Mouse (Mus musculus) limb, embryonic 13.5 days (tissue): Measurements from ENCODE around the gene Suclg2. TPM values are rescaled to one million over a fixed set of nuclear protein-coding genes. Genes with fewer than 3 reads are reported as not detected.

Experiments used
- ATAC-seq: fragments of 200-750 bp; cut with Nextera tagmentation; 2 replicates; pipeline ENCODE4 v1.8.0; 2017; ENCODE audit warnings: low read depth, moderate number of reproducible peaks, moderate TSS enrichment; ENCODE audit not compliant: low FRiP score
- H3K27ac ChIP-seq: fragments of 300-500 bp; sonication (generic); 2 replicates; pipeline ENCODE4 v1.5.1; 2015; ENCODE audit warnings: inconsistent platforms, mild to moderate bottlenecking, moderate library complexity
- H3K27me3 ChIP-seq: fragments of 300-500 bp; sonication (generic); 2 replicates; pipeline ENCODE4 v1.6.1; 2015; ENCODE audit warnings: mild to moderate bottlenecking, inconsistent platforms
- H3K36me3 ChIP-seq: fragments of 300-500 bp; sonication (generic); 2 replicates; pipeline ENCODE4 v1.6.1; 2015; ENCODE audit warnings: inconsistent platforms, mild to moderate bottlenecking, moderate library complexity
- H3K4me1 ChIP-seq: fragments of 300-500 bp; sonication (generic); 2 replicates; pipeline ENCODE4 v1.6.1; 2015; ENCODE audit warnings: inconsistent platforms
- H3K4me2 ChIP-seq: fragments of 300-500 bp; sonication (generic); replicated peaks from 2 replicates; pipeline ENCODE4 v1.6.1; 2015; ENCODE audit warnings: inconsistent platforms, mild to moderate bottlenecking, moderate library complexity
- H3K4me3 ChIP-seq: fragments of 300-500 bp; sonication (generic); 2 replicates; pipeline ENCODE4 v1.5.1; 2015; ENCODE audit warnings: moderate library complexity, mild to moderate bottlenecking, inconsistent platforms
- H3K9ac ChIP-seq: fragments of 300-500 bp; sonication (generic); 2 replicates; pipeline ENCODE4 v1.6.1; 2015; ENCODE audit warnings: mild to moderate bottlenecking, inconsistent platforms
- H3K9me3 ChIP-seq: fragments of 300-500 bp; sonication (generic); 2 replicates; pipeline ENCODE4 v1.6.1; 2016; ENCODE audit warnings: inconsistent platforms
- WGBS: fragments of 180-500 bp; shearing (Covaris S2); methylation state at CpG from one replicate; pipeline ENCODE4 v1.1.7; 2015; 5-methylcytosine and 5-hydroxymethylcytosine counted together
- polyA plus RNA-seq: library from polyadenylated mRNA; unstranded; fragments of >200 nt; fragmentation: Nextera tagmentation; extraction: Ambion mirVana; gene quantifications from 2 replicates; pipeline ENCODE4 v1.2.1, GENCODE M21; 2015

Gene Suclg2
- polyA plus RNA-seq, 1 experiment from 2014 or later, result 48.9 TPM

GRCm38 (mm10) chr6:95652774-95653173 lies 65.8 kb downstream of the Suclg2 start:
- Histone ChIP-seq H3K27ac (no peak overlapping the region), H3K4me3 (no peak overlapping the region), H3K27me3 (no peaks in the 10 kb centered on the region), H3K4me1 (peaks cover 13% of the 10 kb centered on the region), H3K36me3 (peaks cover 14% of the 10 kb centered on the region; the same call in 1 of the 2 replicates), H3K9me3 (no peaks in the 10 kb centered on the region), H3K9ac (no peak overlapping the region), H3K4me2 (no peak overlapping the region)
- WGBS, result 90% methylated on average over 6 of the region's 6 CpGs
- ATAC-seq, result no peak

- Histone ChIP-seq H3K27ac (no peak overlapping the region), H3K4me3 (no peak overlapping the region), H3K4me2 (no peak overlapping the region), H3K4me1 (peaks cover 13% of the 10 kb centered on the region), H3K36me3 (peaks cover 11% of the 10 kb centered on the region; the same call in 1 of the 2 replicates), H3K9ac (no peak overlapping the region; the same call in 1 of the 2 replicates), H3K9me3 (no peaks in the 10 kb centered on the region), H3K27me3 (no peaks in the 10 kb centered on the region)
- no peak for ATAC-seq
- 40% methylated on average over 6 of the region's 6 CpGs for WGBS
Observed at GRCm38 (mm10) chr6:95651391-95651876, 67.2 kb downstream of the Suclg2 start.

GRCm38 (mm10) chr6:95650082-95650722 lies 68.4 kb downstream of the Suclg2 start:
- 38% methylated on average over 13 of the region's 13 CpGs for WGBS
- no peaks in the 10 kb centered on the region for H3K27me3 ChIP-seq
- H3K4me3 ChIP-seq, result no peak overlapping the region
- H3K36me3 ChIP-seq, result peaks cover 11% of the 10 kb centered on the region; the same call in 1 of the 2 replicates
- H3K9me3 ChIP-seq, result no peaks in the 10 kb centered on the region
- peaks cover 13% of the 10 kb centered on the region for H3K4me1 ChIP-seq
- no peak overlapping the region for H3K27ac ChIP-seq
- no peak overlapping the region for H3K9ac ChIP-seq
- H3K4me2 ChIP-seq, result no peak overlapping the region
- no peak; the same call in 1 of the 2 replicates for ATAC-seq

- Histone ChIP-seq H3K4me2 (no peak overlapping the region), H3K36me3 (peaks cover 5% of the 10 kb centered on the region; the same call in 1 of the 2 replicates), H3K4me3 (no peak overlapping the region), H3K27ac (no peak overlapping the region), H3K27me3 (no peaks in the 10 kb centered on the region), H3K9ac (no peak overlapping the region), H3K4me1 (peaks cover 13% of the 10 kb centered on the region), H3K9me3 (no peaks in the 10 kb centered on the region)
- ATAC-seq, result no peak; the same call in 1 of the 2 replicates
- WGBS, result 84% methylated on average over 10 of the region's 10 CpGs
Observed at GRCm38 (mm10) chr6:95649123-95649663, 69.4 kb downstream of the Suclg2 start.

GRCm38 (mm10) chr6:95637416-95637815 lies 81.2 kb downstream of the Suclg2 start:
- Histone ChIP-seq H3K27ac (no peak overlapping the region), H3K4me2 (no peak overlapping the region), H3K4me1 (peaks cover 16% of the 10 kb centered on the region), H3K9me3 (no peaks in the 10 kb centered on the region), H3K9ac (no peak overlapping the region), H3K36me3 (no peaks in the 10 kb centered on the region), H3K4me3 (no peak overlapping the region), H3K27me3 (no peaks in the 10 kb centered on the region)
- ATAC-seq, result no peak
- WGBS, result 84% methylated on average over 2 of the region's 2 CpGs

- Histone ChIP-seq H3K27me3 (no peaks in the 10 kb centered on the region), H3K4me1 (peaks cover 16% of the 10 kb centered on the region), H3K27ac (no peak overlapping the region), H3K4me3 (no peak overlapping the region), H3K36me3 (no peaks in the 10 kb centered on the region), H3K9ac (no peak overlapping the region), H3K9me3 (no peaks in the 10 kb centered on the region), H3K4me2 (no peak overlapping the region)
- no peak for ATAC-seq
- WGBS, result 32% methylated on average over 2 of the region's 2 CpGs
Observed at GRCm38 (mm10) chr6:95635411-95635810, 83.2 kb downstream of the Suclg2 start.

- Histone ChIP-seq H3K9me3 (no peaks in the 10 kb centered on the region), H3K9ac (no peak overlapping the region), H3K4me1 (no peaks in the 10 kb centered on the region), H3K36me3 (no peaks in the 10 kb centered on the region), H3K27ac (no peak overlapping the region), H3K4me3 (no peak overlapping the region), H3K4me2 (no peak overlapping the region), H3K27me3 (no peaks in the 10 kb centered on the region)
- 90% methylated on average over 7 of the region's 7 CpGs for WGBS
- no peak for ATAC-seq
Observed at GRCm38 (mm10) chr6:95629071-95629470, 89.5 kb downstream of the Suclg2 start.

- H3K9me3 ChIP-seq, result no peaks in the 10 kb centered on the region
Observed at GRCm38 (mm10) chr6:95621821-95622220, 96.8 kb downstream of the Suclg2 start.

GRCm38 (mm10) chr6:95620804-95621203 lies 97.8 kb downstream of the Suclg2 start:
- Histone ChIP-seq H3K4me2 (no peak overlapping the region), H3K27ac (no peak overlapping the region), H3K36me3 (no peaks in the 10 kb centered on the region), H3K9ac (no peak overlapping the region), H3K27me3 (no peaks in the 10 kb centered on the region), H3K9me3 (no peaks in the 10 kb centered on the region), H3K4me3 (no peak overlapping the region), H3K4me1 (0 out of 2 replicates have a peak, but pooled peaks cover 5% of the 10 kb centered on the region)
- ATAC-seq, result no peak
- WGBS, result 88% methylated on average over 4 of the region's 4 CpGs

More at GRCm38 (mm10) chr6:95621821-95622220, 96.8 kb downstream of the Suclg2 start:
- H3K4me1 ChIP-seq, result 0 out of 2 replicates have a peak, but pooled peaks cover 4% of the 10 kb centered on the region
- no peak overlapping the region for H3K9ac ChIP-seq
- no peak overlapping the region for H3K4me2 ChIP-seq
- no peak for ATAC-seq
- WGBS, result 83% methylated on average over 2 of the region's 2 CpGs
- H3K36me3 ChIP-seq, result no peaks in the 10 kb centered on the region
- no peak overlapping the region for H3K4me3 ChIP-seq
- no peaks in the 10 kb centered on the region for H3K27me3 ChIP-seq
- no peak overlapping the region for H3K27ac ChIP-seq

GRCm38 (mm10) chr6:95619817-95620216 lies 98.8 kb downstream of the Suclg2 start:
- no peaks in the 10 kb centered on the region for H3K27me3 ChIP-seq
- H3K36me3 ChIP-seq, result no peaks in the 10 kb centered on the region
- H3K9me3 ChIP-seq, result no peaks in the 10 kb centered on the region
- no peak overlapping the region for H3K4me3 ChIP-seq
- no peak overlapping the region for H3K4me2 ChIP-seq
- H3K4me1 ChIP-seq, result 0 out of 2 replicates have a peak, but pooled peaks cover 10% of the 10 kb centered on the region
- no peak for ATAC-seq
- no peak overlapping the region for H3K27ac ChIP-seq
- no peak overlapping the region for H3K9ac ChIP-seq

GRCm38 (mm10) chr6:95618434-95618833 lies 100.2 kb downstream of the Suclg2 start:
- no peak for ATAC-seq
- 89% methylated on average over 4 of the region's 4 CpGs for WGBS
- no peaks in the 10 kb centered on the region for H3K36me3 ChIP-seq
- no peak overlapping the region for H3K9ac ChIP-seq
- H3K4me3 ChIP-seq, result no peak overlapping the region
- 0 out of 2 replicates have a peak, but pooled peaks cover 10% of the 10 kb centered on the region for H3K4me1 ChIP-seq
- no peak overlapping the region for H3K4me2 ChIP-seq
- no peak overlapping the region for H3K27ac ChIP-seq
- H3K9me3 ChIP-seq, result no peaks in the 10 kb centered on the region
- no peaks in the 10 kb centered on the region for H3K27me3 ChIP-seq

- H3K9ac ChIP-seq, result no peak overlapping the region
- ATAC-seq, result no peak
- H3K36me3 ChIP-seq, result no peaks in the 10 kb centered on the region
- H3K27ac ChIP-seq, result no peak overlapping the region
- no peak overlapping the region for H3K4me2 ChIP-seq
- H3K9me3 ChIP-seq, result no peaks in the 10 kb centered on the region
- H3K4me1 ChIP-seq, result 0 out of 2 replicates have a peak, but pooled peaks cover 6% of the 10 kb centered on the region
- 71% methylated on average over 3 of the region's 3 CpGs for WGBS
- no peak overlapping the region for H3K4me3 ChIP-seq
- no peaks in the 10 kb centered on the region for H3K27me3 ChIP-seq
Observed at GRCm38 (mm10) chr6:95613228-95613627, 105.4 kb downstream of the Suclg2 start.
